Mouse (Mus musculus) C2C12 (cell line): ENCODE results near the gene Alg12.

Experiments used
- CEBPB ChIP-seq: IDR thresholded peaks from one replicate; pipeline ENCODE4 v1.6.1; 2011; ENCODE audit warnings: low read depth, mild to moderate bottlenecking, control low read depth, moderate library complexity
- CTCF ChIP-seq: IDR thresholded peaks from one replicate; pipeline ENCODE4 v1.5.1; 2011; ENCODE audit not compliant: control insufficient read depth, insufficient read depth, insufficient read length
- FOSL1 ChIP-seq: IDR thresholded peaks from one replicate; pipeline ENCODE4 v1.8.0; 2011; ENCODE audit warnings: mild to moderate bottlenecking, low read length; ENCODE audit not compliant: poor library complexity, insufficient read depth, severe bottlenecking
- MAX ChIP-seq: IDR thresholded peaks from one replicate; pipeline ENCODE4 v1.6.1; 2011; ENCODE audit warnings: mild to moderate bottlenecking, control low read depth
- MYOD1 ChIP-seq: IDR thresholded peaks from one replicate; pipeline ENCODE4 v1.6.1; 2011; ENCODE audit warnings: low read depth; ENCODE audit not compliant: control insufficient read depth, insufficient read length
- MYOG ChIP-seq: IDR thresholded peaks from one replicate; pipeline ENCODE4 v1.6.1; 2011; ENCODE audit not compliant: control insufficient read depth, insufficient read length; ENCODE audit errors: extremely low read depth
- USF1 ChIP-seq: IDR thresholded peaks from one replicate; pipeline ENCODE4 v1.6.1; 2011; ENCODE audit warnings: low read depth, mild to moderate bottlenecking, control low read depth, moderate library complexity

DNA sequence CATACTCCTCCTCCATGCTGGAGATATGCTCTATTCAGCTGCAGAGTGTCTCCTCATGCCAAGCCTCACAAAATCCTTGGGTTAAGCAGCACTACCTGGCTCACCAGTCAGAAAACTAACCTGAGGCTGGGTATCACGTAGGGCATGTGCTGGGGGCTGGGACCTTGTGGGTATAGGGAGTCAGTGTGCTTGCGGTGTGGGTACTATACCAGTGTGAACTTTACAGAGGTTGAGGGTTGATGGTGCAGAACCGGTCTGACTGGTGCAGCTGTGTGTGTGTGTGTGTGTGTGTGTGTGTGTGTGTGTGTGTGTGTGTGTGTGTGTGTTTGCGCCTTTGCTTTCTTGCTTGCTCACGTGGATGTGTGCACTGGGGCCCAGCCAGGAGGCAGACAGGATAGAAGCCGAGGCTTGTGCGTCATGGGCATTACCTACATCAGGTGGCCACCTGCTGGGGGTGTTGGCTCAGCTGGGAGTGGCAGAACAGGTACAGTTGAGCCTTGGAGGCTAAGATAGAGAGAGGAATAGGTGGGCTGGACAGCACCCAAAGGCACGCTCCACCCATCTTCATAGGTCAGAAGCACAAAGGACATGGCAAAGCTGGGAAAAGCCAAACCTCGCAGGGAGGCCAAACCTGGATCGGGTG is 32.5 kb upstream of the Alg12 start:
- TF ChIP-seq MAX (no peak), CTCF (no peak), MYOG (no peak), MYOD1 (no peak), USF1 (no peak), CEBPB (no peak), FOSL1 (no peak)
